Mouse (Mus musculus): ENCODE data around the gene Rtl9. TPM values are rescaled to one million over a fixed set of nuclear protein-coding genes. Genes with fewer than 3 reads are reported as not detected.

Gene Rtl9
- polyA plus RNA-seq (2014; fragmentation: Nextera tagmentation; extraction: Ambion mirVana), result 0.26 and 0.44 TPM in 2 replicates

DNA sequence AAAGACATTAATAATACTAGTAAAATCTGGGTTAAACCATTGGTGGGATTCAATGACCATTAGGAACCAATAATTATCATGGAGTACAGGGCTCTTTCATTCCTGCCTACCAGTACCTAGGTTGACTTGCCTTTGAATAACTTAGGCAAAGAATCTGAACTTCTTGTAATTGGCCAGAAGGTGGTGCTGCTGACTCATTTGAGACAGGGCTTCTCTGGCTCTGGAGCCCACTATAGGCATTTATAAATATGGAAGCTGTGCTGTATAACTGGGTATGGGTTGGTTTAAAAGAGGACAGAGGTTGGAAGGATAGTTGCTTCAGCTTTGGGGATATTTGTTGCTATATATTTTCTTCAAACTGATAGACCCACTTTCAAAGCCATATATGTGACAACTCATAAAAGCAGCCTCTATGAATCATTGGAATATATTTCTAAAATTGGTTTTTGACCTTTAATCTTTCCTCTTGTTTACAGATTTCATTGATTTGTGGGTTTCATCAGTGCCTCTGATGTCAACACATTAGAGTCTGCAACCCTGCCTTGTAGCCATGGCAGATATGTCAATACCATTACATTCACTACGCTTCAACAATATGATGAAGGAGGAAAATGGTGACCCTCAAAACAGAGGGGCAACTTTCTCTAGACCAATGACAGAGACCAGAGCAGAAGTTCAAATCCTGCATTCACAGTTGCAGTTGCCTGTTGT, at the start of gene Rtl9:
Gene Rtl9 (plus strand): TSS at position 551 of the 711 bp plus-strand sequence.
- Histone ChIP-seq H3K4me3 (ENCODE audit: low read depth, low read length) (no peak within 1 kb of the TSS), H3K36me3 (ENCODE audit: control insufficient read depth, insufficient read depth, low read length) (no peaks in the 10 kb centered on the region), H3K27me3 (ENCODE audit: control insufficient read depth, insufficient read depth, low read length) (no peaks in the 10 kb centered on the region; the same call in 1 of the 2 replicates), H3K9ac (ENCODE audit: low read length) (no peak within 1 kb of the TSS), H3K4me2 (no peak within 1 kb of the TSS), H3K9me3 (ENCODE audit: control insufficient read depth, low read length) (no peaks in the 10 kb centered on the region), H3K27ac (ENCODE audit: low read depth, low read length) (no peak within 1 kb of the TSS), H3K4me1 (ENCODE audit: control insufficient read depth, insufficient read depth, low read length) (no peaks in the 10 kb centered on the region)
- 93% methylated on average over 1 of the region's 1 CpGs for WGBS
- ATAC-seq (ENCODE audit: low FRiP score) (peak; percentile 44; the same call in 1 of the 2 replicates), DNase-seq (ENCODE audit: low spot score, missing footprints) (peak; percentile 86)

DNA sequence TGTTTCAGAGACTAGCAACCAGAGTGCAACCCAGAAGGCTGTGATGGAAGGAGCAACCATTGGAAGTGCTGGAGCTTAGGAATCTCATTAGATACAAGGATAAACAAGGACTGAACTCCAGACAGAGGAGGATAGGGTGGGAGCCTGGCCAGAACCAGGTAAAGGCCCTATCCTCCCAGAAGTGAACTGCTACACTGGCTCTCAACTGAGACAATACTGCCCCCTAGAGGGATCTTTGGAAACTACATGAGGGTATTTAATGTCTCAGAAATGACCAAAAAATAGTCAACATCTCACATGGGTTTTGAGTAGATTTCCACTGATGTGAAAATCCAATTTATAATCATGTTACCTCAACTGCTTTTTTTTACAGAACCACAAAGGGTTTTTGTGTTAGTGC, 47.9 kb upstream of the Rtl9 start:
- Histone ChIP-seq H3K4me1 (ENCODE audit: control insufficient read depth, insufficient read depth, low read length) (no peaks in the 10 kb centered on the region), H3K9ac (ENCODE audit: low read length) (no peak overlapping the region), H3K27me3 (ENCODE audit: control insufficient read depth, insufficient read depth, low read length) (no peaks in the 10 kb centered on the region), H3K9me3 (ENCODE audit: control insufficient read depth, low read length) (no peaks in the 10 kb centered on the region), H3K4me2 (no peak overlapping the region), H3K36me3 (ENCODE audit: control insufficient read depth, insufficient read depth, low read length) (no peaks in the 10 kb centered on the region), H3K4me3 (ENCODE audit: low read depth, low read length) (no peak overlapping the region), H3K27ac (ENCODE audit: low read depth, low read length) (no peak overlapping the region)
- ATAC-seq (ENCODE audit: low FRiP score) (no peak), DNase-seq (ENCODE audit: low spot score, missing footprints) (peak; percentile 86)

DNA sequence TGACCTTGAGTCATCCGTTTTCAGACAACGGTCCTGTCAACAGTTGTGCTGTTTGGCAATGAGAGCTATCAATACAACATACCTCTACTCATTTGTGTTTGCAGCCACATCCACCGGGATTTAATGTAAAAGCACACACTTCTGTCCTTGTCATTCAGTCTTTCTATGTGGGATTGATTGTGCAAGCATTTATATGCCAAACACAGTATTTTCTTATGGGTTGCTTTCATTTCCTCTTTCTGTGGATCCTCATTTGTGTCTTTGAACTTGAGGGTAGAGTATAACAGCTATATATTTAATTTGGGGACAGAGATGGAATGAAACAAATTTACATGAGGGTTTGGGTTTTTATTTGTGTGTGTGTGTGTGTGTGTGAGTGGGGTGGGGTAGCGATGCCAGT, 47.5 kb upstream of the Rtl9 start:
- H3K4me2 ChIP-seq, result no peak overlapping the region
- no peaks in the 10 kb centered on the region for H3K36me3 ChIP-seq (ENCODE audit: control insufficient read depth, insufficient read depth, low read length)
- DNase-seq (ENCODE audit: low spot score, missing footprints) (no peak), ATAC-seq (ENCODE audit: low FRiP score) (no peak)
- H3K9ac ChIP-seq (ENCODE audit: low read length), result no peak overlapping the region
- no peak overlapping the region for H3K4me3 ChIP-seq (ENCODE audit: low read depth, low read length)
- no peaks in the 10 kb centered on the region for H3K4me1 ChIP-seq (ENCODE audit: control insufficient read depth, insufficient read depth, low read length)
- H3K9me3 ChIP-seq (ENCODE audit: control insufficient read depth, low read length), result no peaks in the 10 kb centered on the region
- no peaks in the 10 kb centered on the region for H3K27me3 ChIP-seq (ENCODE audit: control insufficient read depth, insufficient read depth, low read length)
- 72% methylated on average over 4 of the region's 4 CpGs for WGBS
- H3K27ac ChIP-seq (ENCODE audit: low read depth, low read length), result no peak overlapping the region

DNA sequence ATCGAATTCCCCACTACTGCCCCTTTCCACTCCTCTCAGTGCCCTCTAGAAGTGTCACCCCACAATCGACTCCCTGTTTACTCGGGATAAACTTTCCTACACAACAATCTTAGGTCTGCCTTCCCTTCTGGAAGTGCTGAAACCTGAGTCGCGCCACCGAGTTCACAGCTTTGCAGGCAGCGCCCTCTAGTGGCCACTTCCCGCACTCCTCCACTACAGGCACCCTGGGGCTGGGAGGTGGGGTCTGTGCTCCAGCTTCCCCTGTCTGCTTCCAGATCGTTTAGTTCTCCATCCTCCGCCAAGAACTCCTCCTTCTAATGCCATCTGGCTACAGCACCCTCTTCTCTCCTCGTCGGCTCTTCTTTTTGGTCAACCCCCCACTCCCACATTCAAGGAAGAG, 40.6 kb upstream of the Rtl9 start:
- Histone ChIP-seq H3K36me3 (ENCODE audit: control insufficient read depth, insufficient read depth, low read length) (no peaks in the 10 kb centered on the region), H3K27ac (ENCODE audit: low read depth, low read length) (no peak overlapping the region), H3K27me3 (ENCODE audit: control insufficient read depth, insufficient read depth, low read length) (no peaks in the 10 kb centered on the region; the same call in 1 of the 2 replicates), H3K4me3 (ENCODE audit: low read depth, low read length) (no peak overlapping the region), H3K9ac (ENCODE audit: low read length) (no peak overlapping the region), H3K9me3 (ENCODE audit: control insufficient read depth, low read length) (no peaks in the 10 kb centered on the region), H3K4me1 (ENCODE audit: control insufficient read depth, insufficient read depth, low read length) (no peaks in the 10 kb centered on the region), H3K4me2 (no peak overlapping the region; the same call in 1 of the 2 replicates)
- peak; percentile 65; the same call in 1 of the 2 replicates for ATAC-seq (ENCODE audit: low FRiP score)
- WGBS, result 12% methylated on average over 12 of the region's 12 CpGs
- DNase-seq (ENCODE audit: low spot score, missing footprints), result peak; percentile 97

DNA sequence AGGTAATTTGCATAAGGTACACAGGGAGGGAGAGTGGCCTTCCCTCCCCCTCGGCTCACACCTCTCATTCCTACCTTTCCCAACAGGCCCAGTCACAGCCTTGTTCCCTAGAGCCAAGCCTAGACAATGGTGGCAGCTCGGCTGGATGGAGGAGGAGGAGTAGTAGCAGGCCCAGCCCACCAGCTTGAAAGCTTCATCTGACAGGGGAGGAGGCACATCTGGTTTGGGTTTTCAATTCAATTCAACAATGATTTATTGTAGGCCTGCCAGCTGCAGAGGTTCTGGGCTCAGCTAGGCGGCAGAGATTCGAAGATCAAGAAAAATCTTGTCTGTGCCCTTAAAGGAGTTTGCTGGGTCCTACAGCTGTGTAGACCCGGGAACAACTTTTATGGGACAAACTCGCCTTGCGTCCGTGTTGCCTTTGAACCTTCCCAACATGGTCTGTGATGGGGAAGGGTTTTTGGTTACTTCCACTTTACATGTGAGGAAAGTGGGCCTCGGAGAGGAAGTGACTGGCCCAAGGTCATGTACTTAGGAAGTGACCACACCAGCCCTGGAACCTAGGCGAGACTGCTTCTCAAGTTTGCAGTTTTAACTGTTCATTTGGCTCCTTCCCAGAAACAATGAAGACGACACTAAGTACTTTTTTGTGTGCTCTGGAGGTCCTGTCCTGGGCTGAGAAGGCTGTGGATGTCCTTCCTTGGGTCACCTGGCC, 36.6 kb upstream of the Rtl9 start:
- DNase-seq (ENCODE audit: low spot score, missing footprints), result no peak
- ATAC-seq (ENCODE audit: low FRiP score), result no peak
- Histone ChIP-seq H3K27me3 (ENCODE audit: control insufficient read depth, insufficient read depth, low read length) (peaks cover 4% of the 10 kb centered on the region), H3K4me2 (no peak overlapping the region), H3K4me3 (ENCODE audit: low read depth, low read length) (no peak overlapping the region), H3K9ac (ENCODE audit: low read length) (no peak overlapping the region), H3K9me3 (ENCODE audit: control insufficient read depth, low read length) (no peaks in the 10 kb centered on the region), H3K27ac (ENCODE audit: low read depth, low read length) (no peak overlapping the region), H3K36me3 (ENCODE audit: control insufficient read depth, insufficient read depth, low read length) (no peaks in the 10 kb centered on the region), H3K4me1 (ENCODE audit: control insufficient read depth, insufficient read depth, low read length) (no peaks in the 10 kb centered on the region)
- WGBS, result 74% methylated on average over 11 of the region's 11 CpGs

DNA sequence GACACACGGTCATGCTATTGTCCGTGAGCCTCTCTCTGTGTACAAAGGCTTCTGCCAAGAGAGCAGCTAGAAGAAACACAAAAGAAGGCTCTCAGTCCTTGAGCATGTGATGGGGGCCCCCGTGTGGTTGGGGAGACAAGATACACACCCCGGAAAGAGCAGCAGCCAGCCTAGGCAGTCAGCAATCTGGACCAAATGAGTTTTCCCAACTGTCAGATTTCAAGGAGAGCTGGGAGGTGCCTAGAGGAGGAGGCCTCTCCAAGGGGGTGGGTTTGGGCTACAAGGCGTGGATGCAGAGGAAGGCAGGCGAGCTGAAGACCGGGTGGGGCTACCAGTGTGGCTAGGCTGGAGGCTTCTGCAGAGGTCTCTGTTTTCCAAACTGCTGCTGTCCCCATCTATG, 35.6 kb upstream of the Rtl9 start:
- Histone ChIP-seq H3K9me3 (ENCODE audit: control insufficient read depth, low read length) (no peaks in the 10 kb centered on the region), H3K4me3 (ENCODE audit: low read depth, low read length) (no peak overlapping the region), H3K36me3 (ENCODE audit: control insufficient read depth, insufficient read depth, low read length) (no peaks in the 10 kb centered on the region), H3K4me1 (ENCODE audit: control insufficient read depth, insufficient read depth, low read length) (no peaks in the 10 kb centered on the region), H3K9ac (ENCODE audit: low read length) (no peak overlapping the region), H3K4me2 (no peak overlapping the region), H3K27me3 (ENCODE audit: control insufficient read depth, insufficient read depth, low read length) (peaks cover 4% of the 10 kb centered on the region), H3K27ac (ENCODE audit: low read depth, low read length) (no peak overlapping the region)
- WGBS, result 58% methylated on average over 7 of the region's 7 CpGs
- ATAC-seq (ENCODE audit: low FRiP score), result no peak
- no peak for DNase-seq (ENCODE audit: low spot score, missing footprints)

DNA sequence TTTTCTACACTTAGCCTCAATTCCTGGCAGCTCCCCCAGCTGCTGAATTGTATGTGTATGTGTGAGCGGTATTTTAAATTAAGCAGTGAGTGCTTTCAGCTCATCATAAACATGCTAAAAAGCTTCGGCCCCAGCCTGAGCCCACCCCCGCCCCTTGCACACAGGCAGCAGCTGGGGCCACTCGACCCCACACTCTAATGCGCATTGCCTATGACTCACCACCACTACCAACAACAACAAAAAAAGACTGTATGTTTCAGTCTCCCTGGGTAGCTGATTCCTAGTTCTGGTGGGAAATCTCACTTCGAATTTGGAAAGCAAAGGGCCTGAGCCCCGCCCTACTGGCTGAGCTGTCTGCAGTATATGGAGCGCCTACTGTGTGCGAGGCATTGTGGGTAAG, 35.1 kb upstream of the Rtl9 start:
- DNase-seq (ENCODE audit: low spot score, missing footprints) (no peak), ATAC-seq (ENCODE audit: low FRiP score) (no peak)
- no peaks in the 10 kb centered on the region for H3K9me3 ChIP-seq (ENCODE audit: control insufficient read depth, low read length)
- H3K4me1 ChIP-seq (ENCODE audit: control insufficient read depth, insufficient read depth, low read length), result no peaks in the 10 kb centered on the region
- 87% methylated on average over 8 of the region's 9 CpGs for WGBS
- H3K4me3 ChIP-seq (ENCODE audit: low read depth, low read length), result no peak overlapping the region
- no peak overlapping the region for H3K9ac ChIP-seq (ENCODE audit: low read length)
- no peak overlapping the region for H3K4me2 ChIP-seq
- H3K36me3 ChIP-seq (ENCODE audit: control insufficient read depth, insufficient read depth, low read length), result no peaks in the 10 kb centered on the region
- peaks cover 4% of the 10 kb centered on the region for H3K27me3 ChIP-seq (ENCODE audit: control insufficient read depth, insufficient read depth, low read length)
- no peak overlapping the region for H3K27ac ChIP-seq (ENCODE audit: low read depth, low read length)

DNA sequence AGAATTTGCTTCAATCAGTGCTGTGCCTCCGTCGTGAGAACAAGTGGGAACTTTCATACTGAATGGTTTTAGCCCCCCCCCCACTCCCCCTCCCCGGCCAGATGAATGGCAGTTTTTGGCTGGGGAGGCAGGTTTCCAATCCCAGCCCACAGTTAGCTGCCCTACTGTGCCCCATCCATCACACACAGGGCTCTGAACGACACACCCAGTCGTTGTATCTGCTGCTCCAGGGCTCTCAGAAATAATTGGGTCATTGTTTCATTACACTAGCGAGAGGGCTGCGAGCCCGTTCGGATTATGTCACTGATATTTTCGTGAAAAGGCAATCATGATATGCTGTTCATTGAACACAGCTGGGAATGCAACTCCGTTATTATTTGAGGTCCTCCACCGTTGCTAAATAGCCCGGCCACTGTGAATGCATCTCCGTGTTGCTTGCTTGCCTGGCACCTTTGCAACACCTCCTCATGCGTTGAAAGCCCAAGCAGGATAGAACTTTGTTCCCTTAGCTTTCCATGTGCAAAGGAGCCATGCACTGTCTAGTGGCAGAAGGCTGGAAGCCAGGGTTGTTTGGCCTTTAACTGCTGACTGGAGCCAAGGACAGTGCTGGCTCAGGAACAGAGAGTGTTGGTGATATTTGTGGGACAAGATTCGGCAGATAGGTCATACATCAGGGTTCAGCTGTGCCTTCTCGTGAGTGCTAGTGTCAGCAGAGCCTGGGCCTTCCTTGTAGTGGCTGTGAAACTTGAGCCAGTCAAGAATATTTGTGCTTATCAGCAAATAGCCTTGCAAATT, 32.9 kb upstream of the Rtl9 start:
- Histone ChIP-seq H3K4me2 (no peak overlapping the region), H3K4me3 (ENCODE audit: low read depth, low read length) (no peak overlapping the region), H3K27ac (ENCODE audit: low read depth, low read length) (no peak overlapping the region), H3K27me3 (ENCODE audit: control insufficient read depth, insufficient read depth, low read length) (peaks cover 4% of the 10 kb centered on the region), H3K9ac (ENCODE audit: low read length) (no peak overlapping the region), H3K4me1 (ENCODE audit: control insufficient read depth, insufficient read depth, low read length) (no peaks in the 10 kb centered on the region), H3K9me3 (ENCODE audit: control insufficient read depth, low read length) (no peaks in the 10 kb centered on the region), H3K36me3 (ENCODE audit: control insufficient read depth, insufficient read depth, low read length) (no peaks in the 10 kb centered on the region)
- 77% methylated on average over 17 of the region's 17 CpGs for WGBS
- ATAC-seq (ENCODE audit: low FRiP score) (no peak), DNase-seq (ENCODE audit: low spot score, missing footprints) (no peak)

DNA sequence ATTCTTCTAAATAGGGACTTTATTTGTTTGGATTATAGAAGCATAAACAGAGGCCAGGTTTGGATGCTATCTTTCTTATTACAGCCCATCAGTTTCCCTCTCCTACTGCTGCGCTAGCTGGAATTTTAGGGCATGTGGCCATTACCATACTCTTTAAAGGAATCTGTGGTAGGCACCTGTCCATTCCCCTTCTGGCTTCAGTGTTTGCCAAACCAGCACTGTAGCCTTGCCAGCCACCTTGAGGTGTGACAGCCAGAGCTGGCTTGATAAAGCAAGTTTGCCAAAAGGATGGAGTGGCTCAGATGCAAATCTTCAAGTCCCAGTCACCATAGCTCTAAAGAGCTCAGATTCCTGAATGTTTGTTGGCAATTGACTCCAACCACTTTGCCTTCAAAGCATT, 32.3 kb upstream of the Rtl9 start:
- H3K4me1 ChIP-seq (ENCODE audit: control insufficient read depth, insufficient read depth, low read length), result no peaks in the 10 kb centered on the region
- no peak for DNase-seq (ENCODE audit: low spot score, missing footprints)
- H3K27ac ChIP-seq (ENCODE audit: low read depth, low read length), result no peak overlapping the region
- H3K36me3 ChIP-seq (ENCODE audit: control insufficient read depth, insufficient read depth, low read length), result no peaks in the 10 kb centered on the region
- WGBS, result 88% methylated on average over 1 of the region's 1 CpGs
- no peaks in the 10 kb centered on the region for H3K9me3 ChIP-seq (ENCODE audit: control insufficient read depth, low read length)
- H3K4me3 ChIP-seq (ENCODE audit: low read depth, low read length), result no peak overlapping the region
- no peak overlapping the region for H3K4me2 ChIP-seq
- H3K9ac ChIP-seq (ENCODE audit: low read length), result no peak overlapping the region
- no peak for ATAC-seq (ENCODE audit: low FRiP score)
- H3K27me3 ChIP-seq (ENCODE audit: control insufficient read depth, insufficient read depth, low read length), result peaks cover 4% of the 10 kb centered on the region

Data from midbrain, embryonic 11.5 days (tissue).